Mouse (Mus musculus) gastrocnemius, adult 8-10 months (tissue): ENCODE results near the gene Gm20388. TPM values are rescaled to one million over a fixed set of nuclear protein-coding genes. Genes with fewer than 3 reads are reported as not detected.
A peak's percentile ranks its signal among the peaks of the same experiment; 100 is the strongest.
"Not testable (repeated sequence)": the region's sequence is repeated elsewhere in the genome, so short reads cannot be mapped to it uniquely, and the experiment has no call there.

Experiments used
- DNase-seq, 2 experiments: peaks; one replicate each; pipeline ENCODE4 v3.0.0; 2022; ENCODE audit warnings: low spot score in 2 of 2
- total RNA-seq, 4 experiments: library from RNA; stranded (reverse); gene quantifications; 2 replicates each; pipeline ENCODE4 v1.2.4; 2022

Gene Gm20388
- total RNA-seq, 4 experiments from 2014 or later: 4.4 to 20.0 (median 7.9) TPM; not detected in 1

GRCm38 (mm10) chr8:120800308-120800865 lies 889.7 kb downstream of the Gm20388 start:
- no peak for DNase-seq

- not testable (repeated sequence) for DNase-seq
These were observed 893.2 kb downstream of the Gm20388 start for GRCm38 (mm10) chr8:120803661-120804375.

- no peak for DNase-seq
These were observed 894.1 kb downstream of the Gm20388 start for GRCm38 (mm10) chr8:120804741-120805140.

GRCm38 (mm10) chr8:120806780-120807264 lies 896.2 kb downstream of the Gm20388 start:
- no peak for DNase-seq

- peak in 1 of 2 experiments; percentile 20 for DNase-seq
These were observed 897.1 kb downstream of the Gm20388 start for GRCm38 (mm10) chr8:120807719-120808118.

GRCm38 (mm10) chr8:120809050-120809449 lies 898.4 kb downstream of the Gm20388 start:
- no peak for DNase-seq

GRCm38 (mm10) chr8:120811953-120812352 lies 901.3 kb downstream of the Gm20388 start:
- no peak for DNase-seq

- DNase-seq: no peak
These were observed 902.4 kb downstream of the Gm20388 start for GRCm38 (mm10) chr8:120813028-120813427.

- DNase-seq: no peak
These were observed 903.2 kb downstream of the Gm20388 start for GRCm38 (mm10) chr8:120813839-120814238.

- no peak for DNase-seq
These were observed 905.7 kb downstream of the Gm20388 start for GRCm38 (mm10) chr8:120816371-120816770.

GRCm38 (mm10) chr8:120819906-120820305 lies 909.3 kb downstream of the Gm20388 start:
- DNase-seq: no peak

GRCm38 (mm10) chr8:120821399-120822170 lies 910.9 kb downstream of the Gm20388 start:
- DNase-seq: no peak

GRCm38 (mm10) chr8:120823331-120823730 lies 912.7 kb downstream of the Gm20388 start:
- no peak for DNase-seq

- no peak for DNase-seq
These were observed 913.2 kb downstream of the Gm20388 start for GRCm38 (mm10) chr8:120823887-120824286.

- no peak for DNase-seq
These were observed 914.0 kb downstream of the Gm20388 start for GRCm38 (mm10) chr8:120824638-120825037.

GRCm38 (mm10) chr8:120828279-120828678 lies 917.6 kb downstream of the Gm20388 start:
- no peak for DNase-seq

GRCm38 (mm10) chr8:120830661-120831060 lies 920.0 kb downstream of the Gm20388 start:
- DNase-seq: no peak

- DNase-seq: no peak
These were observed 921.4 kb downstream of the Gm20388 start for GRCm38 (mm10) chr8:120832022-120832421.

- no peak for DNase-seq
These were observed 922.6 kb downstream of the Gm20388 start for GRCm38 (mm10) chr8:120833196-120833595.

GRCm38 (mm10) chr8:120839031-120839430 lies 928.4 kb downstream of the Gm20388 start:
- no peak for DNase-seq

GRCm38 (mm10) chr8:120843084-120843483 lies 932.4 kb downstream of the Gm20388 start:
- DNase-seq: no peak

GRCm38 (mm10) chr8:120846018-120846417 lies 935.4 kb downstream of the Gm20388 start:
- DNase-seq: no peak
